Mouse (Mus musculus): ENCODE results near the gene Ctsz. TPM values are rescaled to one million over a fixed set of nuclear protein-coding genes. Genes with fewer than 3 reads are reported as not detected.

Gene Ctsz
- total and polyA plus RNA-seq, 3 experiments = 141 to 417 (median 219) TPM

- H3K4me1 ChIP-seq (ENCODE audit: control insufficient read depth in 1 of 2, insufficient read depth in 2 of 2) = peaks cover 8 to 53% of the 10 kb centered on the region in 2 experiments
- H3K27ac ChIP-seq (ENCODE audit: insufficient read depth, low read depth) = peak within 1 kb of the TSS; percentile 84
- peak within 1 kb of the TSS; percentile 86 for H3K4me2 ChIP-seq (ENCODE audit: insufficient read depth, low read depth, poor library complexity, severe bottlenecking)
- H3K9ac ChIP-seq (ENCODE audit: insufficient read depth, low read depth) = peak within 1 kb of the TSS; percentile 85
- no peaks in the 10 kb centered on the region for H3K9me3 ChIP-seq (replicated peaks; ENCODE audit: low read length)
- H3K4me3 ChIP-seq (replicated peaks in 1 of 3; ENCODE audit: low read depth in 2 of 3, low read length in 2 of 3, poor library complexity in 1 of 3) = peak within 1 kb of the TSS; percentile 81 to 93 (median 82)
- H3K27me3 ChIP-seq (replicated peaks) = no peaks in the 10 kb centered on the region
- peak; percentile 65; the same call in 1 of the 2 replicates for TF ChIP-seq TBP (conservative IDR thresholded peaks at IDR 0.05; ENCODE audit: low read depth, low read length)
- TF ChIP-seq BHLHE40 (IDR thresholded peaks at IDR 0.05; ENCODE audit: low read depth, low read length) = no peak
- TF ChIP-seq HCFC1 (IDR thresholded peaks at IDR 0.05; ENCODE audit: low read depth, low read length) = peak; percentile 47
- peak; percentile 53 for TF ChIP-seq TCF12 (IDR thresholded peaks at IDR 0.05; ENCODE audit: low read depth, low read length)
- TF ChIP-seq IRF4 (IDR thresholded peaks at IDR 0.05; ENCODE audit: low read depth, low read length) = 0 out of 2 replicates have a peak, but pooled peaks have one; percentile 4
- TF ChIP-seq NELFE (IDR thresholded peaks at IDR 0.05; ENCODE audit: low read depth, low read length) = peak; percentile 85
- TF ChIP-seq ZMIZ1 (IDR thresholded peaks at IDR 0.05; ENCODE audit: low read depth, low read length) = peak; percentile 13; the same call in 1 of the 2 replicates
- TF ChIP-seq SIN3A (IDR thresholded peaks at IDR 0.05; ENCODE audit: low read length) = peak; percentile 43
- no peak for TF ChIP-seq ZNF384 (IDR thresholded peaks at IDR 0.05; ENCODE audit: low read depth, low read length)
- TF ChIP-seq POLR2A (IDR thresholded peaks at IDR 0.05; ENCODE audit: low read depth, low read length) = peak; percentile 78
- TF ChIP-seq MAFK (IDR thresholded peaks at IDR 0.05; ENCODE audit: insufficient replicate concordance, low read length) = no peak
- peak; percentile 95 for TF ChIP-seq NRF1 (IDR thresholded peaks at IDR 0.05; ENCODE audit: low read depth, low read length)
- TF ChIP-seq E2F4 (IDR thresholded peaks at IDR 0.05; ENCODE audit: insufficient replicate concordance, low read depth, low read length) = peak; percentile 96; the same call in 1 of the 2 replicates
- no peak for TF ChIP-seq USF2 (conservative IDR thresholded peaks at IDR 0.05; ENCODE audit: low read depth, low read length)
- no peak for TF ChIP-seq MAZ (IDR thresholded peaks at IDR 0.05; ENCODE audit: low read depth, low read length)
- no peak for TF ChIP-seq JUND (conservative IDR thresholded peaks at IDR 0.05; ENCODE audit: low read depth, low read length)
- TF ChIP-seq GABPA (IDR thresholded peaks at IDR 0.05; ENCODE audit: insufficient replicate concordance, low read depth, low read length) = no peak
- peak; percentile 97 for TF ChIP-seq ELF1 (IDR thresholded peaks at IDR 0.05; ENCODE audit: low read depth, low read length)
- H3K36me3 ChIP-seq (replicated peaks in 1 of 2; ENCODE audit: control insufficient read depth in 1 of 2, insufficient read depth in 1 of 2, low read length in 1 of 2) = peaks cover 21 to 35% of the 10 kb centered on the region in 2 experiments
- DNase-seq (ENCODE audit: extremely low read depth) = peak; percentile 99
- dilution Hi-C loops (cut with MboI; ENCODE audit: extremely low pct_ligation_motif_present, extremely low pct_unique_long_range_greater_than_20kb, low sequenced_read_pairs) = no loop called here
- in situ Hi-C loops (cut with MboI; ENCODE audit: low pct_ligation_motif_present, low pct_unique_long_range_greater_than_20kb, low sequenced_read_pairs) = no loop called here
- H3K79me2 ChIP-seq (replicated peaks; ENCODE audit: control insufficient read depth, extremely low read depth, insufficient read depth, poor library complexity, severe bottlenecking) = peaks cover 39% of the 10 kb centered on the region
Measured at GRCm38 (mm10) chr2:174472818-174473549, 34.1 kb upstream of the Ctsz start, which contains the start of gene Prelid3b. TSS of gene Prelid3b (minus strand) at chr2:174473081.

GRCm38 (mm10) chr2:174472407-174472806 lies 33.6 kb upstream of the Ctsz start:
- Histone ChIP-seq H3K4me3 (replicated peaks in 1 of 3; ENCODE audit: low read depth in 2 of 3, low read length in 2 of 3, poor library complexity in 1 of 3) (peak overlapping the region; percentile 81 to 93 (median 82)), H3K9me3 (replicated peaks; ENCODE audit: low read length) (no peaks in the 10 kb centered on the region), H3K79me2 (replicated peaks; ENCODE audit: control insufficient read depth, extremely low read depth, insufficient read depth, poor library complexity, severe bottlenecking) (peaks cover 39% of the 10 kb centered on the region), H3K27me3 (replicated peaks) (no peaks in the 10 kb centered on the region), H3K27ac (ENCODE audit: insufficient read depth, low read depth) (peak overlapping the region; percentile 31), H3K36me3 (replicated peaks in 1 of 2; ENCODE audit: control insufficient read depth in 1 of 2, insufficient read depth in 1 of 2, low read length in 1 of 2) (peaks cover 24 to 40% of the 10 kb centered on the region in 2 experiments), H3K9ac (ENCODE audit: insufficient read depth, low read depth) (peak overlapping the region; percentile 85), H3K4me2 (ENCODE audit: insufficient read depth, low read depth, poor library complexity, severe bottlenecking) (peak overlapping the region; percentile 86), H3K4me1 (ENCODE audit: control insufficient read depth in 1 of 2, insufficient read depth in 2 of 2) (peaks cover 8 to 52% of the 10 kb centered on the region in 2 experiments)
- dilution Hi-C loops (cut with MboI; ENCODE audit: extremely low pct_ligation_motif_present, extremely low pct_unique_long_range_greater_than_20kb, low sequenced_read_pairs) = no loop called here
- TF ChIP-seq MAX (IDR thresholded peaks at IDR 0.05; ENCODE audit: low read length) = peak; percentile 66; the same call in 1 of the 2 replicates
- no peak for TF ChIP-seq GABPA (IDR thresholded peaks at IDR 0.05; ENCODE audit: insufficient replicate concordance, low read depth, low read length)
- TF ChIP-seq MYC (IDR thresholded peaks at IDR 0.05; ENCODE audit: low read depth, low read length) = peak; percentile 87
- peak; percentile 8 for TF ChIP-seq MXI1 (IDR thresholded peaks at IDR 0.05; ENCODE audit: low read depth, low read length)
- DNase-seq (ENCODE audit: extremely low read depth) = peak; percentile 41
- in situ Hi-C loops (cut with MboI; ENCODE audit: low pct_ligation_motif_present, low pct_unique_long_range_greater_than_20kb, low sequenced_read_pairs) = no loop called here

Data from CH12.LX (cell line).